Mouse (Mus musculus) cerebellum, adult 2 months (tissue): ENCODE results near the gene Slit2.

ENCODE experiments used
- CTCF ChIP-seq: fragments of 200-500 bp; IDR thresholded peaks from 2 replicates; pipeline ENCODE4 v1.5.1; 2011; ENCODE audit warnings: low read depth, mild to moderate bottlenecking, control low read depth, low read length, moderate library complexity, borderline replicate concordance; ENCODE audit not compliant: insufficient read depth
- POLR2A ChIP-seq: fragments of 200-500 bp; IDR thresholded peaks from 2 replicates; pipeline ENCODE4 v1.6.1; 2011; ENCODE audit warnings: low read length, control low read depth, borderline replicate concordance; ENCODE audit not compliant: insufficient read depth

GRCm38 (mm10) chr5:48038033-48038432 lies 55.1 kb downstream of the Slit2 start:
- TF ChIP-seq CTCF, result no peak
- no peak for TF ChIP-seq POLR2A
